Mouse (Mus musculus) ES-Bruce4 (cell line): Measurements from ENCODE around the gene Abhd6. TPM values are rescaled to one million over a fixed set of nuclear protein-coding genes. Genes with fewer than 3 reads are reported as not detected.

Experiments used
- H3K27ac ChIP-seq: 2 replicates; pipeline ENCODE4 v1.5.1; 2012; ENCODE audit warnings: low read length, inconsistent platforms; ENCODE audit not compliant: insufficient read depth
- H3K27me3 ChIP-seq: 2 replicates; pipeline ENCODE4 v1.6.1; 2012; ENCODE audit warnings: mild to moderate bottlenecking, low read length, inconsistent platforms; ENCODE audit not compliant: control insufficient read depth, poor library complexity, insufficient read depth, severe bottlenecking
- H3K36me3 ChIP-seq: 2 replicates; pipeline ENCODE4 v1.6.1; 2012; ENCODE audit warnings: inconsistent platforms, mild to moderate bottlenecking, low read length, moderate library complexity; ENCODE audit not compliant: control insufficient read depth, poor library complexity, insufficient read depth, severe bottlenecking
- H3K4me1 ChIP-seq: one replicate; pipeline ENCODE4 v1.8.1; 2011; ENCODE audit warnings: low read length; ENCODE audit not compliant: control insufficient read depth, insufficient read depth
- H3K4me3 ChIP-seq: 2 replicates; pipeline ENCODE4 v1.5.1; 2011; ENCODE audit warnings: low read depth, mild to moderate bottlenecking, low read length
- H3K9ac ChIP-seq: 2 replicates; pipeline ENCODE4 v1.6.1; 2012; ENCODE audit warnings: low read depth, mild to moderate bottlenecking, inconsistent platforms; ENCODE audit not compliant: poor library complexity, severe bottlenecking
- H3K9me3 ChIP-seq: replicated peaks from 2 replicates; pipeline ENCODE4 v1.6.1; 2012; ENCODE audit warnings: mild to moderate bottlenecking, low read length, inconsistent platforms; ENCODE audit not compliant: control insufficient read depth, poor library complexity, insufficient read depth, severe bottlenecking
- CTCF ChIP-seq: IDR thresholded peaks from one replicate; pipeline ENCODE4 v1.8.1; 2011; ENCODE audit warnings: low read depth, low read length
- EP300 ChIP-seq: IDR thresholded peaks from 2 replicates; pipeline ENCODE4 v1.6.1; 2011; ENCODE audit warnings: low read depth, low read length; ENCODE audit not compliant: insufficient read depth
- POLR2A ChIP-seq: IDR thresholded peaks from one replicate; pipeline ENCODE4 v1.8.1; 2011; ENCODE audit warnings: low read length; ENCODE audit not compliant: insufficient read depth
- polyA plus RNA-seq: library from polyadenylated mRNA; stranded (reverse); fragments of >200 nt; gene quantifications from 2 replicates; pipeline ENCODE4 v1.2.4, GENCODE M21; 2011; ENCODE audit warnings: low read depth; ENCODE audit not compliant: missing spikeins, insufficient read depth, insufficient read length

The Abhd6 gene
- polyA plus RNA-seq, 1 experiment, result 12.6 TPM

DNA sequence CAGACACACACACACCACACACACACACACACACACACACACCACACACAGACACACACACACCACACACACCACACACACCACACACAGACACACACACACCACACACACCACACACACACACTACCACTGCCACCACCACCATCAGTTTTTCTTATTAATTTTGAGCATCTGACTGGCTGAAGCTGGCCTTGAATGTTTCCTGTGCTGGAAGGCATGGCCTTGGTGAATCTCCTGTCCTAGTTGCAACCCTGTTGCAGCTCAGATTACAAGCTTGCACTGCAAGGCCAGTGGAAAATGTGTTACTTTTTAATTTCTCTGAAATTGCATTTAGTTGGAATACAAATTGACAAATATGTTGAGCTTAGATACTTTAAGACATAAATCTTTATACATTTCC, 4.4 kb downstream of the Abhd6 start:
- H3K27me3 ChIP-seq, result peaks cover 3% of the 10 kb centered on the region
- no peaks in the 10 kb centered on the region for H3K36me3 ChIP-seq
- H3K27ac ChIP-seq, result no peak overlapping the region
- H3K4me3 ChIP-seq, result no peak overlapping the region
- no peaks in the 10 kb centered on the region for H3K4me1 ChIP-seq
- H3K9me3 ChIP-seq, result no peaks in the 10 kb centered on the region
- TF ChIP-seq CTCF (no peak), EP300 (no peak)
- H3K9ac ChIP-seq, result no peak overlapping the region

GRCm38 (mm10) chr14:8007486-8007885, 4.8 kb downstream of the Abhd6 start:
- TF ChIP-seq POLR2A (no peak), CTCF (no peak), EP300 (no peak)
- no peaks in the 10 kb centered on the region for H3K9me3 ChIP-seq
- H3K36me3 ChIP-seq, result no peaks in the 10 kb centered on the region
- H3K9ac ChIP-seq, result no peak overlapping the region
- no peaks in the 10 kb centered on the region for H3K27me3 ChIP-seq
- no peak overlapping the region for H3K4me3 ChIP-seq
- H3K4me1 ChIP-seq, result no peaks in the 10 kb centered on the region
- H3K27ac ChIP-seq, result no peak overlapping the region

DNA sequence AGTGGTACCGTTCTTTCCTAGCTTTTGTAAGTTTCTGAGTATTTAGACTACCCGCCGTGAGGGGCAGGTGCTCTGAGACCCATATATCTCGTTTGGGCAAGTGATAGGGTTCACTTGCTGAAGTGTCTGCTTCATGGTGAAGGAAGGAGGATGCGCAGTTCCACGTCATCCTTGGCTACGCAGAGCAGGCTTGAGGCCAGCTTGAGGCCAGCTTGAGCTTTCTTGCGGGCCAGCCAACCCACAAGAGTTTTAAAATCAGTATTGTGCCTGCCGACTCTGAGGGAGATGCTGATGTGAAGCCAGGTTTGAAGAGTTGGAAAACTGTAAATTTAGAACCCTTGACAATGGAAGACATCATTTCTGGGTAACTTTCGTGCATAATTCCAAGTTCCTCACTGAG, 5.2 kb downstream of the Abhd6 start:
- no peak overlapping the region for H3K4me3 ChIP-seq

DNA sequence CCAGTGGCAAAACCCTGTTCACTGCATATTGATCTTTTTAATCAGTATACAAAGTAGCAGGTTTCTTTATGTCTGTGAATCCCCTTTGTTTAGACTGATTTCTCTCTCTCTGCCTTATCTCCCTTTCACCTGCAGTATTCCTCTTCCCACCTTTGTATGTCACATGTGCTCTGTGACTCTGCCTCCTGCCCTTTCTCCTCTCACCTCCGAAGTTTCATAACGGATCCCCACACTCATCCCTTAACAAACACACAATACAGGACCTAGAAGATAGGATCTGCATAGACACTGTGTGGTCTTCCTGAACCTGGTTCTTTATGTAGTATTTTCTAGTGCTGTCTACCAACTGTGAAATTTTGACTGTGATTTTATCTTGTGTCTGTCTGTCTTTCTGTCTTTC, 8.6 kb downstream of the Abhd6 start:
- no peak for TF ChIP-seq CTCF
- no peak for TF ChIP-seq EP300
- no peak for TF ChIP-seq POLR2A

More for the DNA sequence above, 5.2 kb downstream of the Abhd6 start:
- Histone ChIP-seq H3K4me1 (peaks cover 2% of the 10 kb centered on the region), H3K27me3 (no peaks in the 10 kb centered on the region), H3K36me3 (no peaks in the 10 kb centered on the region), H3K9ac (no peak overlapping the region), H3K27ac (no peak overlapping the region), H3K9me3 (no peaks in the 10 kb centered on the region)
- no peak for TF ChIP-seq EP300
- TF ChIP-seq POLR2A, result no peak
- TF ChIP-seq CTCF, result no peak

GRCm38 (mm10) chr14:8011938-8012337, 9.2 kb downstream of the Abhd6 start:
- Histone ChIP-seq H3K36me3 (no peaks in the 10 kb centered on the region), H3K9me3 (no peaks in the 10 kb centered on the region), H3K4me1 (peaks cover 2% of the 10 kb centered on the region), H3K4me3 (no peak overlapping the region), H3K27ac (no peak overlapping the region), H3K9ac (no peak overlapping the region), H3K27me3 (no peaks in the 10 kb centered on the region)
- TF ChIP-seq POLR2A (no peak), CTCF (no peak), EP300 (no peak)

More for the DNA sequence above, 8.6 kb downstream of the Abhd6 start:
- H3K4me1 ChIP-seq, result peaks cover 2% of the 10 kb centered on the region
- H3K9me3 ChIP-seq, result no peaks in the 10 kb centered on the region
- H3K27me3 ChIP-seq, result no peaks in the 10 kb centered on the region
- no peak overlapping the region for H3K4me3 ChIP-seq
- H3K36me3 ChIP-seq, result no peaks in the 10 kb centered on the region
- H3K9ac ChIP-seq, result no peak overlapping the region
- no peak overlapping the region for H3K27ac ChIP-seq

GRCm38 (mm10) chr14:8015756-8016155, 13.1 kb downstream of the Abhd6 start:
- Histone ChIP-seq H3K36me3 (no peaks in the 10 kb centered on the region), H3K9me3 (no peaks in the 10 kb centered on the region), H3K4me1 (peaks cover 2% of the 10 kb centered on the region), H3K27me3 (no peaks in the 10 kb centered on the region), H3K27ac (no peak overlapping the region), H3K9ac (no peak overlapping the region), H3K4me3 (no peak overlapping the region)
- TF ChIP-seq POLR2A (no peak), CTCF (no peak), EP300 (no peak)
